Mouse (Mus musculus): ENCODE data around the gene Serhl. TPM values are rescaled to one million over a fixed set of nuclear protein-coding genes. Genes with fewer than 3 reads are reported as not detected.
"Not testable (repeated sequence)": the region's sequence is repeated elsewhere in the genome, so short reads cannot be mapped to it uniquely, and the experiment has no call there.

Serhl gene
- 58.9 and 61.7 TPM in 2 replicates for polyA plus RNA-seq (2014; fragmentation: Nextera tagmentation; extraction: Ambion mirVana)

- Histone ChIP-seq H3K27me3 (ENCODE audit: control insufficient read depth, insufficient read depth, low read length) (0 out of 2 replicates have a peak, but pooled peaks cover 2% of the 10 kb centered on the region), H3K4me1 (ENCODE audit: control insufficient read depth, insufficient read depth, low read length) (0 out of 2 replicates have a peak, but pooled peaks cover 3% of the 10 kb centered on the region), H3K4me2 (replicated peaks; ENCODE audit: low read depth, low read length) (no peak within 1 kb of the TSS), H3K4me3 (ENCODE audit: low read depth, low read length) (no peak within 1 kb of the TSS), H3K27ac (ENCODE audit: low read length) (no peak within 1 kb of the TSS), H3K9ac (replicated peaks; ENCODE audit: low read depth, low read length) (no peak within 1 kb of the TSS), H3K36me3 (ENCODE audit: control insufficient read depth, insufficient read depth, low read length) (no peaks in the 10 kb centered on the region), H3K9me3 (ENCODE audit: control insufficient read depth, low read depth, low read length) (no peaks in the 10 kb centered on the region)
- ATAC-seq (ENCODE audit: insufficient number of reproducible peaks, insufficient read depth, low FRiP score, low read depth), result no peak
- 15% methylated on average over 7 of the region's 7 CpGs for WGBS
These were observed at the start of gene Serhl for GRCm38 (mm10) chr15:83089429-83089605. Serhl (plus strand) TSS chr15:83089506.

GRCm38 (mm10) chr15:83040156-83040555, 49.1 kb upstream of the Serhl start:
- Histone ChIP-seq H3K27ac (ENCODE audit: low read length) (no peak overlapping the region), H3K9me3 (ENCODE audit: control insufficient read depth, low read depth, low read length) (no peaks in the 10 kb centered on the region), H3K9ac (replicated peaks; ENCODE audit: low read depth, low read length) (no peak overlapping the region), H3K4me2 (replicated peaks; ENCODE audit: low read depth, low read length) (no peak overlapping the region), H3K27me3 (ENCODE audit: control insufficient read depth, insufficient read depth, low read length) (no peaks in the 10 kb centered on the region), H3K4me1 (ENCODE audit: control insufficient read depth, insufficient read depth, low read length) (peaks cover 35% of the 10 kb centered on the region), H3K36me3 (ENCODE audit: control insufficient read depth, insufficient read depth, low read length) (no peaks in the 10 kb centered on the region), H3K4me3 (ENCODE audit: low read depth, low read length) (no peak overlapping the region)
- no peak for ATAC-seq (ENCODE audit: insufficient number of reproducible peaks, insufficient read depth, low FRiP score, low read depth)
- 42% methylated on average over 2 of the region's 2 CpGs for WGBS

- Histone ChIP-seq H3K9me3 (ENCODE audit: control insufficient read depth, low read depth, low read length) (0 out of 2 replicates have a peak, but pooled peaks cover 4% of the 10 kb centered on the region), H3K27ac (ENCODE audit: low read length) (no peak overlapping the region), H3K36me3 (ENCODE audit: control insufficient read depth, insufficient read depth, low read length) (no peaks in the 10 kb centered on the region), H3K4me2 (replicated peaks; ENCODE audit: low read depth, low read length) (peak overlapping the region; percentile 13; the same call in 1 of the 2 replicates), H3K4me3 (ENCODE audit: low read depth, low read length) (no peak overlapping the region), H3K9ac (replicated peaks; ENCODE audit: low read depth, low read length) (no peak overlapping the region), H3K4me1 (ENCODE audit: control insufficient read depth, insufficient read depth, low read length) (peaks cover 24% of the 10 kb centered on the region), H3K27me3 (ENCODE audit: control insufficient read depth, insufficient read depth, low read length) (no peaks in the 10 kb centered on the region)
- ATAC-seq (ENCODE audit: insufficient number of reproducible peaks, insufficient read depth, low FRiP score, low read depth), result peak; percentile 33; the same call in 1 of the 2 replicates
- 9% methylated on average over 6 of the region's 6 CpGs for WGBS
These were observed 46.5 kb upstream of the Serhl start for GRCm38 (mm10) chr15:83042655-83043361.

- ATAC-seq (ENCODE audit: insufficient number of reproducible peaks, insufficient read depth, low FRiP score, low read depth), result no peak
- Histone ChIP-seq H3K4me1 (ENCODE audit: control insufficient read depth, insufficient read depth, low read length) (peaks cover 21% of the 10 kb centered on the region), H3K4me2 (replicated peaks; ENCODE audit: low read depth, low read length) (0 out of 2 replicates have a peak overlapping the region, but pooled peaks have one; percentile 13), H3K4me3 (ENCODE audit: low read depth, low read length) (no peak overlapping the region), H3K27me3 (ENCODE audit: control insufficient read depth, insufficient read depth, low read length) (no peaks in the 10 kb centered on the region), H3K27ac (ENCODE audit: low read length) (no peak overlapping the region), H3K36me3 (ENCODE audit: control insufficient read depth, insufficient read depth, low read length) (no peaks in the 10 kb centered on the region), H3K9me3 (ENCODE audit: control insufficient read depth, low read depth, low read length) (0 out of 2 replicates have a peak, but pooled peaks cover 4% of the 10 kb centered on the region), H3K9ac (replicated peaks; ENCODE audit: low read depth, low read length) (no peak overlapping the region)
- WGBS, result 56% methylated on average over 22 of the region's 22 CpGs
These were observed 46.0 kb upstream of the Serhl start for GRCm38 (mm10) chr15:83043362-83043708.

GRCm38 (mm10) chr15:83045565-83045964, 43.7 kb upstream of the Serhl start:
- not testable (repeated sequence) for H3K27ac ChIP-seq (ENCODE audit: low read length); H3K4me3 ChIP-seq (ENCODE audit: low read depth, low read length); H3K4me2 ChIP-seq (replicated peaks; ENCODE audit: low read depth, low read length); ATAC-seq (ENCODE audit: insufficient number of reproducible peaks, insufficient read depth, low FRiP score, low read depth); H3K27me3 ChIP-seq (ENCODE audit: control insufficient read depth, insufficient read depth, low read length); H3K9ac ChIP-seq (replicated peaks; ENCODE audit: low read depth, low read length); H3K36me3 ChIP-seq (ENCODE audit: control insufficient read depth, insufficient read depth, low read length); H3K9me3 ChIP-seq (ENCODE audit: control insufficient read depth, low read depth, low read length)
- WGBS, result 87% methylated on average over 5 of the region's 5 CpGs
- H3K4me1 ChIP-seq (ENCODE audit: control insufficient read depth, insufficient read depth, low read length), result peaks cover 13% of the 10 kb centered on the region

- no peaks in the 10 kb centered on the region for H3K36me3 ChIP-seq (ENCODE audit: control insufficient read depth, insufficient read depth, low read length)
- H3K4me2 ChIP-seq (replicated peaks; ENCODE audit: low read depth, low read length), result no peak overlapping the region
- H3K4me1 ChIP-seq (ENCODE audit: control insufficient read depth, insufficient read depth, low read length), result peaks cover 13% of the 10 kb centered on the region
- ATAC-seq (ENCODE audit: insufficient number of reproducible peaks, insufficient read depth, low FRiP score, low read depth), result no peak
- WGBS, result 91% methylated on average over 3 of the region's 3 CpGs
- 0 out of 2 replicates have a peak, but pooled peaks cover 4% of the 10 kb centered on the region for H3K9me3 ChIP-seq (ENCODE audit: control insufficient read depth, low read depth, low read length)
- H3K27ac ChIP-seq (ENCODE audit: low read length), result no peak overlapping the region
- no peak overlapping the region for H3K9ac ChIP-seq (replicated peaks; ENCODE audit: low read depth, low read length)
- H3K4me3 ChIP-seq (ENCODE audit: low read depth, low read length), result no peak overlapping the region
- no peaks in the 10 kb centered on the region for H3K27me3 ChIP-seq (ENCODE audit: control insufficient read depth, insufficient read depth, low read length)
These were observed 43.0 kb upstream of the Serhl start for GRCm38 (mm10) chr15:83046308-83046707.

- no peak overlapping the region for H3K27ac ChIP-seq (ENCODE audit: low read length)
- no peaks in the 10 kb centered on the region for H3K36me3 ChIP-seq (ENCODE audit: control insufficient read depth, insufficient read depth, low read length)
- peaks cover 13% of the 10 kb centered on the region for H3K4me1 ChIP-seq (ENCODE audit: control insufficient read depth, insufficient read depth, low read length)
- H3K27me3 ChIP-seq (ENCODE audit: control insufficient read depth, insufficient read depth, low read length), result no peaks in the 10 kb centered on the region
- no peak overlapping the region for H3K4me2 ChIP-seq (replicated peaks; ENCODE audit: low read depth, low read length)
- 0 out of 2 replicates have a peak, but pooled peaks cover 4% of the 10 kb centered on the region for H3K9me3 ChIP-seq (ENCODE audit: control insufficient read depth, low read depth, low read length)
- no peak overlapping the region for H3K4me3 ChIP-seq (ENCODE audit: low read depth, low read length)
- H3K9ac ChIP-seq (replicated peaks; ENCODE audit: low read depth, low read length), result no peak overlapping the region
- WGBS, result 77% methylated on average over 7 of the region's 7 CpGs
- no peak for ATAC-seq (ENCODE audit: insufficient number of reproducible peaks, insufficient read depth, low FRiP score, low read depth)
These were observed 42.6 kb upstream of the Serhl start for GRCm38 (mm10) chr15:83046730-83047129.

GRCm38 (mm10) chr15:83052341-83053104, 36.8 kb upstream of the Serhl start:
- no peak overlapping the region for H3K4me2 ChIP-seq (replicated peaks; ENCODE audit: low read depth, low read length)
- H3K27ac ChIP-seq (ENCODE audit: low read length), result no peak overlapping the region
- no peaks in the 10 kb centered on the region for H3K27me3 ChIP-seq (ENCODE audit: control insufficient read depth, insufficient read depth, low read length)
- 0 out of 2 replicates have a peak, but pooled peaks cover 12% of the 10 kb centered on the region for H3K4me1 ChIP-seq (ENCODE audit: control insufficient read depth, insufficient read depth, low read length)
- WGBS, result 69% methylated on average over 6 of the region's 6 CpGs
- no peak overlapping the region for H3K4me3 ChIP-seq (ENCODE audit: low read depth, low read length)
- no peaks in the 10 kb centered on the region for H3K9me3 ChIP-seq (ENCODE audit: control insufficient read depth, low read depth, low read length)
- ATAC-seq (ENCODE audit: insufficient number of reproducible peaks, insufficient read depth, low FRiP score, low read depth), result no peak
- no peaks in the 10 kb centered on the region for H3K36me3 ChIP-seq (ENCODE audit: control insufficient read depth, insufficient read depth, low read length)
- H3K9ac ChIP-seq (replicated peaks; ENCODE audit: low read depth, low read length), result no peak overlapping the region

Data from stomach, embryonic 14.5 days (tissue).